Mouse (Mus musculus) ES-E14 (cell line): ENCODE measurements around the gene Tmem169.
"Not testable (repeated sequence)": the region's sequence is repeated elsewhere in the genome, so short reads cannot be mapped to it uniquely, and the experiment has no call there.

Experiments used
- CHD2 ChIP-seq: IDR thresholded peaks from 2 replicates; pipeline ENCODE4 v1.6.1; 2014; ENCODE audit warnings: mild to moderate bottlenecking, low read depth, low read length, inconsistent platforms
- MAFK ChIP-seq: IDR thresholded peaks from 2 replicates; pipeline ENCODE4 v1.6.1; 2014; ENCODE audit warnings: mild to moderate bottlenecking, low read depth, low read length, inconsistent platforms; ENCODE audit not compliant: insufficient read depth

GRCm38 (mm10) chr1:72248226-72248737, 35.9 kb upstream of the Tmem169 start:
- not testable (repeated sequence) for TF ChIP-seq MAFK, CHD2
